Mouse (Mus musculus): ENCODE data around the gene Zfp759. TPM values are rescaled to one million over a fixed set of nuclear protein-coding genes. Genes with fewer than 3 reads are reported as not detected.
"Not testable (repeated sequence)": the region's sequence is repeated elsewhere in the genome, so short reads cannot be mapped to it uniquely, and the experiment has no call there.

The Zfp759 gene
- polyA plus RNA-seq, 1 experiment: 2.1 TPM

GRCm38 (mm10) chr13:67128038-67128721 lies 6.7 kb downstream of the Zfp759 start:
- Histone ChIP-seq H3K27ac (replicated peaks; ENCODE audit: low read depth, low read length) (peak overlapping the region; percentile 33), H3K4me3 (ENCODE audit: insufficient read depth, low read depth, low read length) (peak overlapping the region; percentile 99), H3K4me1 (ENCODE audit: control insufficient read depth, insufficient read depth, insufficient read length, low read length) (no peaks in the 10 kb centered on the region)

- H3K4me1 ChIP-seq (ENCODE audit: control insufficient read depth, insufficient read depth, insufficient read length, low read length); H3K4me3 ChIP-seq (ENCODE audit: insufficient read depth, low read depth, low read length); H3K27ac ChIP-seq (replicated peaks; ENCODE audit: low read depth, low read length): not testable (repeated sequence)
Observed at GRCm38 (mm10) chr13:67166122-67166521, 44.7 kb downstream of the Zfp759 start.

GRCm38 (mm10) chr13:67172991-67173722 lies 51.7 kb downstream of the Zfp759 start, which contains the start of gene Rsl1:
Rsl1 (plus strand) TSS chr13:67173182.
- H3K4me1 ChIP-seq (ENCODE audit: control insufficient read depth, insufficient read depth, insufficient read length, low read length): not testable (repeated sequence)
- peak within 1 kb of the TSS; percentile 84 for H3K4me3 ChIP-seq (ENCODE audit: insufficient read depth, low read depth, low read length)
- H3K27ac ChIP-seq (replicated peaks; ENCODE audit: low read depth, low read length): peak within 1 kb of the TSS; percentile 67

- H3K4me1 ChIP-seq (ENCODE audit: control insufficient read depth, insufficient read depth, insufficient read length, low read length): no peaks in the 10 kb centered on the region
- no peak overlapping the region for H3K27ac ChIP-seq (replicated peaks; ENCODE audit: low read depth, low read length)
- H3K4me3 ChIP-seq (ENCODE audit: insufficient read depth, low read depth, low read length): peak overlapping the region; percentile 84
Observed at GRCm38 (mm10) chr13:67173723-67174055, 52.2 kb downstream of the Zfp759 start.

Other genes starting within 250 kb of the Zfp759 start
- 3.4 and 4.7 TPM in 2 replicates for gene Gm10767, start 216.7 kb upstream of the Zfp759 start, polyA plus RNA-seq (2012; ENCODE audit: insufficient read depth, insufficient read length, missing spikeins)
- gene Zfp712, start 60.5 kb upstream of the Zfp759 start, polyA plus RNA-seq (2012; ENCODE audit: insufficient read depth, insufficient read length, missing spikeins): 0.67 and 0.95 TPM in 2 replicates
- 1.7 TPM in 1 of 2 replicates, not detected in the other for gene Zfp708, start 23.7 kb upstream of the Zfp759 start, polyA plus RNA-seq (2012; ENCODE audit: insufficient read depth, insufficient read length, missing spikeins)
- 3.1 and 4.1 TPM in 2 replicates for gene Gm28557, start 13.1 kb upstream of the Zfp759 start, polyA plus RNA-seq (2012; ENCODE audit: insufficient read depth, insufficient read length, missing spikeins)
- 0.46 TPM in 1 of 2 replicates, not detected in the other for gene Rslcan18, start 5.4 kb upstream of the Zfp759 start, polyA plus RNA-seq (2012; ENCODE audit: insufficient read depth, insufficient read length, missing spikeins)
- 1.2 and 2.4 TPM in 2 replicates for gene Rsl1, start 51.5 kb downstream of the Zfp759 start, polyA plus RNA-seq (2012; ENCODE audit: insufficient read depth, insufficient read length, missing spikeins)
- gene Zfp455, start 72.8 kb downstream of the Zfp759 start, polyA plus RNA-seq (2012; ENCODE audit: insufficient read depth, insufficient read length, missing spikeins): 0.54 and 0.59 TPM in 2 replicates
- 0.58 and 1.7 TPM in 2 replicates for gene Zfp458, start 156.8 kb downstream of the Zfp759 start, polyA plus RNA-seq (2012; ENCODE audit: insufficient read depth, insufficient read length, missing spikeins)
- not detected in 2 replicates for gene Zfp457, start 184.8 kb downstream of the Zfp759 start, polyA plus RNA-seq (2012; ENCODE audit: insufficient read depth, insufficient read length, missing spikeins)
- gene Zfp595, start 210.9 kb downstream of the Zfp759 start, polyA plus RNA-seq (2012; ENCODE audit: insufficient read depth, insufficient read length, missing spikeins): 1.8 and 4.7 TPM in 2 replicates
- not detected in 2 replicates for gene Gm28044, start 238.9 kb downstream of the Zfp759 start, polyA plus RNA-seq (2012; ENCODE audit: insufficient read depth, insufficient read length, missing spikeins)
- gene Zfp953, start 238.9 kb downstream of the Zfp759 start, polyA plus RNA-seq (2012; ENCODE audit: insufficient read depth, insufficient read length, missing spikeins): 1.1 and 1.3 TPM in 2 replicates

Measured in brown adipose tissue, adult 24 weeks (tissue).